Mouse (Mus musculus): ENCODE data around the gene Defa30. TPM values are rescaled to one million over a fixed set of nuclear protein-coding genes. Genes with fewer than 3 reads are reported as not detected.
"Not testable (repeated sequence)": the region's sequence is repeated elsewhere in the genome, so short reads cannot be mapped to it uniquely, and the experiment has no call there.

Gene Defa30
- 0.27 TPM for polyA plus RNA-seq (2021)

- H3K27me3 ChIP-seq; DNase-seq (ENCODE audit: low read depth, low spot score); POLR2A ChIA-PET; ATAC-seq; CTCF ChIA-PET; in situ Hi-C loops (cut with MboI; ENCODE audit: low pct_unique_long_range_greater_than_20kb): not testable (repeated sequence)
Observed at GRCm38 (mm10) chr8:21134342-21134741, at the start of gene Defa30. TSS of gene Defa30 (plus strand) at chr8:21134642.

DNA sequence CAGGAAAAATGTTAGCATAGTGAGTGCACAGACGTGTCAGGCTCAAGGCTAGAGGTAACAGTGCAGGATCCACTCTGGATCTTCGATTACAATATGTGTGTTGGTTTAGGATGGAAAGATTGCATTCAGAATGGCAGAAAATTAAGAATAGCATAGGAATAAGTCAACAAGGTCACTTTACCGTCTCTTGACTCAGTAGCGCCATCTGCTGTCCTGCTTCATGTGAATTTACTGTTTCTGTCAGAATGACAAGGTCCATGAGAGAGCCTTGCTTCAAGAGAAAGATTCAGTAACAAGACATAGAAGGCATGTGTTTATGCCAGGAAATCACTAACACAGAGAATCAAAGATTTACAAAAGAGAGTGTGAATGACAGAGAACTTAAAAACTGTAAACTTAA is 41.3 kb upstream of the Defa30 start:
- peaks cover 5% of the 10 kb centered on the region for H3K27me3 ChIP-seq
- in situ Hi-C loops (cut with MboI; ENCODE audit: low pct_unique_long_range_greater_than_20kb) = no loop called here
- ChIA-PET CTCF (no interaction called here), POLR2A (no interaction called here)
- peak; percentile 43 for TF ChIP-seq CTCF (IDR thresholded peaks at IDR 0.05)
- ATAC-seq (no peak), DNase-seq (ENCODE audit: low read depth, low spot score) (no peak)

DNA sequence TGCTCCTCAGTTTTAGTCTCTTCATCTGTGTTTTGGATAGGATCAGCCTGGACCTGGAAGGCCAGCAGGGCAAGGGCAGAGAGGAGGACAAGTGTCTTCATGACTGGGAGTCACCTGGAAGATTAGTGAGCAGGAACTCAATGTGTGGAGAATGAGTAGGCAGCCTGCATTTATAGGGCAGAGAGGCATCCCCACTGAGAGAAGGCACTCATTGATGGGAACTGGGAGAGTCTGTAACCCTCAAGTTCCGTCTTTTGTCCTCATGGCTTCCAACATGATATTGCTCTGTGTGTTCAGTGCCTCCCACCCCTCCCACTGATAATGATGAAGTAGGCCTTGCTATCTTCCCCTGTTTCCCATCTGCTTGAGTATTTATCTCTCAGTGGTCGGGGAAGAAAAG is 38.5 kb upstream of the Defa30 start, which contains the start of gene Gm14851:
Gm14851 (minus strand) TSS at position 101 of the 400 bp plus-strand sequence.
- ATAC-seq; H3K27me3 ChIP-seq; in situ Hi-C loops (cut with MboI; ENCODE audit: low pct_unique_long_range_greater_than_20kb); DNase-seq (ENCODE audit: low read depth, low spot score); POLR2A ChIA-PET; CTCF ChIA-PET: not testable (repeated sequence)

DNA sequence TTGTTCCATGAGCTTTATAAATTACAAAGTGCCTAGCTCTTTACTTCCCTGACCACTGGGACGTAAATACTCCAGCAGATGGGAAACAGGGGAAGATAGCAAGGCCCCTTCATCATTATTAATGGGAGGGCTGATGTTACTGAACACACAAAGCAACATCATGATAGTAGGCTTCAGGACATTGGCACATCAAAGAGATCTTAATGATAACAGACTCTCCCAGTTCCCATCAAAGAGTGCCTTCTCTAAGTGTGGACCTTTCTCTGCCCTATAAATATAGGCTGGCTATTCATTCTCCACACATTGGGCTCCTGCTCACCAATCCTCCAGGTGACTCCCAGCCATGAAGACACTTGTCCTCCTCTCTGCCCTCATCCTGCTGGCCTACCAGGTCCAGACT is 27.5 kb downstream of the Defa30 start, which contains the start of gene Defa22:
Defa22 (plus strand) TSS at position 301 of the 400 bp plus-strand sequence.
- CTCF ChIA-PET; ATAC-seq; H3K27me3 ChIP-seq; in situ Hi-C loops (cut with MboI; ENCODE audit: low pct_unique_long_range_greater_than_20kb); POLR2A ChIA-PET; DNase-seq (ENCODE audit: low read depth, low spot score): not testable (repeated sequence)

Other genes starting within 250 kb of the Defa30 start
- gene Defb33, start 242.0 kb upstream of the Defa30 start, polyA plus RNA-seq (2021) = not detected
- gene Gm15056, start 232.0 kb upstream of the Defa30 start, polyA plus RNA-seq (2021) = not detected
- not detected for gene Gm6040, start 212.6 kb upstream of the Defa30 start, polyA plus RNA-seq (2021)
- not detected for gene AY761185, start 189.9 kb upstream of the Defa30 start, polyA plus RNA-seq (2021)
- gene Defa21, start 109.1 kb upstream of the Defa30 start, polyA plus RNA-seq (2021) = not detected
- gene Defa23, start 79.6 kb upstream of the Defa30 start, polyA plus RNA-seq (2021) = not detected
- not detected for gene Defa35, start 69.6 kb upstream of the Defa30 start, polyA plus RNA-seq (2021)
- not detected for gene Defa25, start 50.2 kb upstream of the Defa30 start, polyA plus RNA-seq (2021)
- not detected for gene Gm14851, start 38.6 kb upstream of the Defa30 start, polyA plus RNA-seq (2021)
- not detected for gene Defa22, start 27.6 kb downstream of the Defa30 start, polyA plus RNA-seq (2021)
- not detected for gene Defa31, start 57.0 kb downstream of the Defa30 start, polyA plus RNA-seq (2021)
- gene Gm15293, start 66.9 kb downstream of the Defa30 start, polyA plus RNA-seq (2021) = not detected
- not detected for gene Gm15292, start 115.1 kb downstream of the Defa30 start, polyA plus RNA-seq (2021)
- not detected for gene Defa27, start 180.9 kb downstream of the Defa30 start, polyA plus RNA-seq (2021)
- not detected for gene Defa29, start 192.4 kb downstream of the Defa30 start, polyA plus RNA-seq (2021)
- not detected for gene Defa2, start 243.9 kb downstream of the Defa30 start, polyA plus RNA-seq (2021)

All from Patski (cell line).